Mouse (Mus musculus) thymus, adult 2 months (tissue): ENCODE measurements around the gene Yif1b. TPM values are rescaled to one million over a fixed set of nuclear protein-coding genes. Genes with fewer than 3 reads are reported as not detected.

Experiments
- DNase-seq: peaks from one replicate; pipeline ENCODE4 v3.0.0; 2021
- H3K27ac ChIP-seq: fragments of 200-500 bp; 2 replicates; pipeline ENCODE4 v1.5.1; 2012; ENCODE audit warnings: low read length, control low read depth; ENCODE audit not compliant: control insufficient read depth, insufficient read depth
- H3K27me3 ChIP-seq: fragments of 200-500 bp; 2 replicates; pipeline ENCODE4 v1.6.1; 2012; ENCODE audit warnings: mild to moderate bottlenecking, low read length, moderate library complexity, mixed read lengths; ENCODE audit not compliant: control insufficient read depth, insufficient read depth
- H3K36me3 ChIP-seq: fragments of 200-500 bp; 2 replicates; pipeline ENCODE4 v1.6.1; 2012; ENCODE audit warnings: mild to moderate bottlenecking, low read length, moderate library complexity; ENCODE audit not compliant: control insufficient read depth, insufficient read depth
- H3K4me1 ChIP-seq: fragments of 200-500 bp; replicated peaks from 2 replicates; pipeline ENCODE4 v1.6.1; 2012; ENCODE audit warnings: low read length; ENCODE audit not compliant: control insufficient read depth, insufficient read depth
- H3K4me3 ChIP-seq: fragments of 200-500 bp; 2 replicates; pipeline ENCODE4 v1.5.1; 2012; ENCODE audit warnings: mild to moderate bottlenecking, low read length, control low read depth, moderate library complexity; ENCODE audit not compliant: control insufficient read depth, insufficient read depth
- CTCF ChIP-seq: fragments of 200-500 bp; IDR thresholded peaks from 2 replicates; pipeline ENCODE4 v1.5.1; 2012; ENCODE audit warnings: mild to moderate bottlenecking, control low read depth, low read length, moderate library complexity, borderline replicate concordance; ENCODE audit not compliant: control insufficient read depth, poor library complexity, insufficient read depth; ENCODE audit errors: extremely low read depth
- POLR2A ChIP-seq: fragments of 200-500 bp; IDR thresholded peaks from 2 replicates; pipeline ENCODE4 v1.6.1; 2012; ENCODE audit warnings: mild to moderate bottlenecking, low read length, control low read depth, moderate library complexity; ENCODE audit not compliant: control insufficient read depth, poor library complexity, insufficient read depth; ENCODE audit errors: extremely low read depth
- WGBS: fragments of 180-500 bp; shearing (Covaris S2); methylation state at CpG from one replicate; pipeline ENCODE4 v1.1.7; 2018; 5-methylcytosine and 5-hydroxymethylcytosine counted together
- polyA plus RNA-seq: library from polyadenylated mRNA; depleted of rRNA; stranded (reverse); fragments of >200 nt; gene quantifications from 2 replicates; pipeline ENCODE4 v1.2.3, GENCODE M21; 2012

The Yif1b gene
- polyA plus RNA-seq, 1 experiment: 143 TPM

DNA sequence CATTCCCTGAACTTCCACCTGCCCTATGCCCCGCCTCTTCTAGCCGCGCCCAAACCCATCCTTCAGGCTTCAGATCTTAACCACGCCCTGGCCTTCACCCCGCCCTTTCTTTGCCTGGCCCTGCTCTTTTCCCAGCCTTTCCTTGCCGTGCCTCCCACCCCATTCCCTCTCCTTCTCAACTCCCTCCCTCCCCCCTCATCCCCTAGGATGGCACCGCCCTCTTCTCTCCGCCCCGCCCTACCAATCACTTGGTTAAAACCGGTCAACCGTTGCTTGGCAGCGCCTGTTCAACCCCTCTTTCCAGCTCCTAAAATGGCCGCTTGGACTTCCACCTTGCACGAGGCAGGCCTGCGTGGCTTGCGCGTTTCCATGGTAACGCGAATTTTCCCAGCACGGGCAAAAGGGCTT lies 24.4 kb upstream of the Yif1b start, which contains the start of gene Catsperg1:
Gene Catsperg1, minus strand, starts transcription at position 361 of the 408 bp plus-strand sequence.
- Histone ChIP-seq H3K4me3 (no peak within 1 kb of the TSS), H3K36me3 (no peaks in the 10 kb centered on the region), H3K27me3 (no peaks in the 10 kb centered on the region), H3K27ac (no peak within 1 kb of the TSS), H3K4me1 (peaks cover 7% of the 10 kb centered on the region)
- 71% methylated on average over 20 of the region's 20 CpGs for WGBS
- TF ChIP-seq POLR2A: no peak
- no peak for TF ChIP-seq CTCF
- no peak for DNase-seq

DNA sequence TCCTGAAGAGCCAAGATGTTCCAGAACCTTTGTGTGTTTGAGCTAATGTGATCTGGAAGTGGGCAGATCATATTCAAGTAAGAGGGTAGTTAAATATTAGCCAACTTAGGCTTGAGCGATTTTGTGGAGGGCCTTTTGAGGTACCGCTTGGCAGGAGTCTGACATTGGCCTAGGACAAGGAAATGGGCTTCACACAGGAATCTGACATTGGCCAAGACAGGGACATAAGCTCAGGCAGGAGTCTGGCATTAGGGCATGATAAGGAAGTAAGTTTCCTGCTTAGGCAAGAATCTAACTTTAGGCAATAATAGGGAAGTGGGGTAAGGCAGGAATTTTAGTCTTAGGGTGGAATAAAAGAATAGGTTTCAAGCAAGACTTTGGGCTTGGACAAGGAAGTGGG lies 23.9 kb upstream of the Yif1b start:
- TF ChIP-seq POLR2A (no peak), CTCF (no peak)
- Histone ChIP-seq H3K27me3 (no peaks in the 10 kb centered on the region), H3K27ac (no peak overlapping the region), H3K36me3 (no peaks in the 10 kb centered on the region), H3K4me3 (no peak overlapping the region), H3K4me1 (peaks cover 7% of the 10 kb centered on the region)
- 86% methylated on average over 2 of the region's 2 CpGs for WGBS
- DNase-seq: no peak

DNA sequence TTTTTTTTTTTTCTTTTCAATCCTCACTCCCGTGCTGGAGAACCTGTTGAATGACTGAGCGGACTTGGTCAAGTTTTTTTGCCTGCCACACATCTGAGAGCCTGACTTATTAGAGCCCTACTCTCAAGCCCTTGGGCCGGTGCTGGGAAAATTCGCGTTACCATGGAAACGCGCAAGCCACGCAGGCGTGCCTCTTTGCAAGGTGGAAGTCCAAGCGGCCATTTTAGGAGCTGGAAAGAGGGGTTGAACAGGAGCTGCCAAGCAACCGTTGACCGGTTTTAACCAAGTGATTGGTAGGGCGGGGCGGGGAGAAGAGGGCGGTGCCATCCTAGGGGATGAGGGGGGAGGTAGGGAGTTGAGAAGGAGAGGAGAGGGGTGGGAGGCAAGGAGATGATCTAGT lies 23.3 kb upstream of the Yif1b start:
- H3K27me3 ChIP-seq: no peaks in the 10 kb centered on the region
- no peak overlapping the region for H3K27ac ChIP-seq
- H3K4me3 ChIP-seq: no peak overlapping the region
- 87% methylated on average over 15 of the region's 15 CpGs for WGBS
- peaks cover 7% of the 10 kb centered on the region for H3K4me1 ChIP-seq
- H3K36me3 ChIP-seq: no peaks in the 10 kb centered on the region
- TF ChIP-seq POLR2A: no peak
- TF ChIP-seq CTCF: no peak
- DNase-seq: no peak

DNA sequence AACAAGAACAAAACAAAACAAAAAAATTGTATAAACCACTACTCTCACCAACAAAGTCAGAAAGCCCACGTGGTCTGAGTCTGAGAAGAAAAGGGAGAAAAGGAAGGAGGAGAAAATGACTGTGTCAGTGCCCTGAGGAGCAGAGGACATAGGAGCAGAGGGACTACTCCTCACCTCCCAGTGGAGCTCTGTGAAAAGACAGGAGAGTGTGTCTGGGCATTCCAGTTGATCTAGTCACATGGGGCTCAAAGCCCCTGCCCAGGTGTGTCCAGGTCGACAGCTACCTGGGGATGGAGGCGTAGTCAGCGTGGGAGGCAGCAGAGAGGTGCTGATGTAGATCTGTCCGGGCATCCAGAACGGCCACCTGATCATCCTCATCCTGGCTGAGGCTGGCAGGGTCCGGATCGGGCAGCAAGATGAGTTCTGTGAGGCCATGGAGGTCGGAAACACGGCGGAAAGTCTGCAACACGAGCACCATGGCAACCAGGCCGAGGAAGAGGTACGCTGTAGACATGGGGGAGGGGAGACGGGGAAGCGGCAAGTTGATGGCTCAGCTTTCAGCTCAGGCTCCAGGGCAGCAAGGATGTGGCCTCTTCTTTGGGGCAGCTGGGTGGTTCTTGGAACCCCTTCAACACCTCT lies 13.3 kb upstream of the Yif1b start:
- 55% methylated on average over 16 of the region's 16 CpGs for WGBS
- Histone ChIP-seq H3K27me3 (no peaks in the 10 kb centered on the region), H3K27ac (no peak overlapping the region), H3K36me3 (no peaks in the 10 kb centered on the region), H3K4me3 (no peak overlapping the region), H3K4me1 (peaks cover 9% of the 10 kb centered on the region)
- DNase-seq: no peak
- TF ChIP-seq CTCF (no peak), POLR2A (no peak)

DNA sequence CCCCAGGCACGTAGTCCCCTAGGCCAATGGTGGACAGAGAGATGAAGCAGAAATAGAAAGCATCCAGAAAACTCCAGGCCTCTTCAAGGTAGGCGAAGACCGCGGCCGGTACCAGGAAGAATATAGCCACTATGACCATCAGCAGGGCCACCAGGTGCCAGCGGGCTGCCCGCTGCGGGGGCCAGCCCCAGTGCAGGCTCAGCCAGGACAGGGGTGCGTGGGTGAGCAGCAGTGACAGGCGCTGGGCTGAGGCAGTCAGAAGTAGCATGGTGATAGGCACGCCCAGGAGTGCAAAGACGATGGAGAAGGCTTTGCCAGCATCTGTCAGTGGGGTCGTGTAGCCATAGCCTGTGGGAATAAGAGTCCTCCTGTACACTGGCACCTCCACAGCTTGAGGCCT lies 12.6 kb upstream of the Yif1b start:
- no peak overlapping the region for H3K27ac ChIP-seq
- TF ChIP-seq CTCF: no peak
- TF ChIP-seq POLR2A: no peak
- no peak overlapping the region for H3K4me3 ChIP-seq
- 94% methylated on average over 13 of the region's 13 CpGs for WGBS
- peaks cover 9% of the 10 kb centered on the region for H3K4me1 ChIP-seq
- no peaks in the 10 kb centered on the region for H3K27me3 ChIP-seq
- no peaks in the 10 kb centered on the region for H3K36me3 ChIP-seq
- no peak for DNase-seq

DNA sequence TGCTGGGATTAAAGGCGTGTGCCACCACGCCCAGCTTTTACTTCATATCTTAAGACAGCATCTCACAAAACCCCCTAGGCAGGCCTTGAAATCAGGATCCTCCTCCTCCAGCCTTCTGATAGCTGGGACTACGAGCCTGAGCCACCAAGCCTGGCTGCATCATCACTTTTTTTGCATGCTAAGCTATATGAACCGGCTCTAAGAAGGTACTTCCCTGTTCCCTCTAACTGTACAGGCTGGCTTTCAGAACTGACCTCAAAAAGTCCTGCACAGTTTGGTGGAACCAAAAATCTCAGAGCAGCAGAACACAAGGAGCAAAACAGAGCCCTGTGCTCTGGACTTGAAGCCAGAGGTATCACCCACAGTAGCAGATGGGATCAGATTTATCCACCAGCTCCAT lies 9.9 kb upstream of the Yif1b start:
- TF ChIP-seq POLR2A (no peak), CTCF (no peak)
- H3K27me3 ChIP-seq: peaks cover 10% of the 10 kb centered on the region
- no peak overlapping the region for H3K4me3 ChIP-seq
- H3K4me1 ChIP-seq: peaks cover 18% of the 10 kb centered on the region
- 64% methylated on average over 4 of the region's 4 CpGs for WGBS
- no peak for DNase-seq
- no peak overlapping the region for H3K27ac ChIP-seq
- no peaks in the 10 kb centered on the region for H3K36me3 ChIP-seq

DNA sequence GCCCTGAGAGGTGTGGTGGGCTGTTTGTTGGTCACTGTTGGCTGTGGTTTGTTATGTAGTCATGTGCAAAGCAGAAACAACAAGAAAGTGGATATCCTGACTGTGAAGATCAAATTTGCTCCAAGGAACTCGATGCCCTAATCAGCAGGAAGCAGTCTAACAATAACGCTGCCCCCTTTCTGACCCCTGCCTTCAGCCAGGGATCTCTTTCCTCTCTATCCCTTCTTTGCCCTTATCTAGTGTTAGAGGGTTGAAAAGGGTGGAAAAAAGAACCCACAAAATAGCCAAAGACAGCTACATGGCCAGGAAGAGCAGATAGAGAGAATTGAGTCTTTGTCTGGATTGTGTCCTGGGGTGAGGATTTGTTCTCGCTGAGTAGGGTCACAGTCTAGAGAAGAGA lies 7.6 kb upstream of the Yif1b start:
- 83% methylated on average over 3 of the region's 3 CpGs for WGBS
- TF ChIP-seq POLR2A (no peak), CTCF (no peak)
- no peak overlapping the region for H3K27ac ChIP-seq
- no peak for DNase-seq
- no peak overlapping the region for H3K4me3 ChIP-seq
- H3K4me1 ChIP-seq: peaks cover 9% of the 10 kb centered on the region
- H3K27me3 ChIP-seq: peaks cover 10% of the 10 kb centered on the region
- no peaks in the 10 kb centered on the region for H3K36me3 ChIP-seq
